Mouse (Mus musculus): ENCODE measurements around the gene Oscp1. TPM values are rescaled to one million over a fixed set of nuclear protein-coding genes. Genes with fewer than 3 reads are reported as not detected.

Oscp1 gene
- polyA plus RNA-seq, 1 experiment = 0.37 TPM

- 53% methylated on average over 3 of the region's 3 CpGs for WGBS
- TF ChIP-seq CTCF (IDR thresholded peaks at IDR 0.05; ENCODE audit: extremely low read depth, insufficient read length, insufficient replicate concordance, low read depth, low read length) = no peak
- no peak for TF ChIP-seq POLR2A (IDR thresholded peaks at IDR 0.05; ENCODE audit: low read depth, low read length)
- H3K27ac ChIP-seq (ENCODE audit: insufficient read depth, low read depth, low read length) = no peak overlapping the region
- no peaks in the 10 kb centered on the region for H3K36me3 ChIP-seq (ENCODE audit: control insufficient read depth, insufficient read depth, low read length)
- H3K4me1 ChIP-seq (ENCODE audit: control insufficient read depth, insufficient read depth, insufficient read length, low read length) = no peaks in the 10 kb centered on the region
- no peaks in the 10 kb centered on the region for H3K27me3 ChIP-seq (ENCODE audit: control insufficient read depth, insufficient read depth, low read length)
- no peak overlapping the region for H3K4me3 ChIP-seq (ENCODE audit: low read depth, low read length)
Measured at GRCm38 (mm10) chr4:126029042-126029441, 29.3 kb upstream of the Oscp1 start.

GRCm38 (mm10) chr4:126030705-126031104 is 27.7 kb upstream of the Oscp1 start:
- Histone ChIP-seq H3K4me1 (ENCODE audit: control insufficient read depth, insufficient read depth, insufficient read length, low read length) (no peaks in the 10 kb centered on the region), H3K4me3 (ENCODE audit: low read depth, low read length) (no peak overlapping the region), H3K36me3 (ENCODE audit: control insufficient read depth, insufficient read depth, low read length) (no peaks in the 10 kb centered on the region), H3K27me3 (ENCODE audit: control insufficient read depth, insufficient read depth, low read length) (no peaks in the 10 kb centered on the region), H3K27ac (ENCODE audit: insufficient read depth, low read depth, low read length) (no peak overlapping the region)
- no peak for TF ChIP-seq CTCF (IDR thresholded peaks at IDR 0.05; ENCODE audit: extremely low read depth, insufficient read length, insufficient replicate concordance, low read depth, low read length)
- TF ChIP-seq POLR2A (IDR thresholded peaks at IDR 0.05; ENCODE audit: low read depth, low read length) = no peak
- 62% methylated on average over 5 of the region's 5 CpGs for WGBS

- no peak overlapping the region for H3K4me3 ChIP-seq (ENCODE audit: low read depth, low read length)
- H3K4me1 ChIP-seq (ENCODE audit: control insufficient read depth, insufficient read depth, insufficient read length, low read length) = no peaks in the 10 kb centered on the region
- WGBS = 78% methylated on average over 5 of the region's 5 CpGs
- H3K36me3 ChIP-seq (ENCODE audit: control insufficient read depth, insufficient read depth, low read length) = no peaks in the 10 kb centered on the region
- no peak for TF ChIP-seq POLR2A (IDR thresholded peaks at IDR 0.05; ENCODE audit: low read depth, low read length)
- no peak for TF ChIP-seq CTCF (IDR thresholded peaks at IDR 0.05; ENCODE audit: extremely low read depth, insufficient read length, insufficient replicate concordance, low read depth, low read length)
- H3K27me3 ChIP-seq (ENCODE audit: control insufficient read depth, insufficient read depth, low read length) = no peaks in the 10 kb centered on the region
- H3K27ac ChIP-seq (ENCODE audit: insufficient read depth, low read depth, low read length) = no peak overlapping the region
Measured at GRCm38 (mm10) chr4:126035413-126035812, 23.0 kb upstream of the Oscp1 start.

- H3K4me1 ChIP-seq (ENCODE audit: control insufficient read depth, insufficient read depth, insufficient read length, low read length) = peaks cover 13% of the 10 kb centered on the region; the same call in 1 of the 2 replicates
- WGBS = 1% methylated on average over 56 of the region's 56 CpGs
- TF ChIP-seq CTCF (IDR thresholded peaks at IDR 0.05; ENCODE audit: extremely low read depth, insufficient read length, insufficient replicate concordance, low read depth, low read length) (no peak), POLR2A (IDR thresholded peaks at IDR 0.05; ENCODE audit: low read depth, low read length) (peak; percentile 24; the same call in 1 of the 2 replicates)
Measured at GRCm38 (mm10) chr4:126046851-126047585, 11.3 kb upstream of the Oscp1 start, which contains the start of gene Mrps15. Mrps15 (plus strand) TSS chr4:126046925.

GRCm38 (mm10) chr4:126051617-126052016 is 6.7 kb upstream of the Oscp1 start:
- TF ChIP-seq POLR2A (IDR thresholded peaks at IDR 0.05; ENCODE audit: low read depth, low read length) (no peak), CTCF (IDR thresholded peaks at IDR 0.05; ENCODE audit: extremely low read depth, insufficient read length, insufficient replicate concordance, low read depth, low read length) (no peak)
- WGBS = 66% methylated on average over 7 of the region's 7 CpGs
- Histone ChIP-seq H3K4me3 (ENCODE audit: low read depth, low read length) (no peak overlapping the region), H3K27me3 (ENCODE audit: control insufficient read depth, insufficient read depth, low read length) (no peaks in the 10 kb centered on the region), H3K27ac (ENCODE audit: insufficient read depth, low read depth, low read length) (no peak overlapping the region), H3K36me3 (ENCODE audit: control insufficient read depth, insufficient read depth, low read length) (peaks cover 30% of the 10 kb centered on the region), H3K4me1 (ENCODE audit: control insufficient read depth, insufficient read depth, insufficient read length, low read length) (peaks cover 13% of the 10 kb centered on the region; the same call in 1 of the 2 replicates)

More at GRCm38 (mm10) chr4:126046851-126047585, 11.3 kb upstream of the Oscp1 start, which contains the start of gene Mrps15:
- H3K4me3 ChIP-seq (ENCODE audit: low read depth, low read length) = peak within 1 kb of the TSS; percentile 98
- peak within 1 kb of the TSS; percentile 48 for H3K27ac ChIP-seq (ENCODE audit: insufficient read depth, low read depth, low read length)
- H3K27me3 ChIP-seq (ENCODE audit: control insufficient read depth, insufficient read depth, low read length) = no peaks in the 10 kb centered on the region
- H3K36me3 ChIP-seq (ENCODE audit: control insufficient read depth, insufficient read depth, low read length) = 0 out of 2 replicates have a peak, but pooled peaks cover 7% of the 10 kb centered on the region

- no peak overlapping the region for H3K27ac ChIP-seq (ENCODE audit: insufficient read depth, low read depth, low read length)
- WGBS = 7% methylated on average over 19 of the region's 19 CpGs
- no peak; the same call in 1 of the 2 replicates for TF ChIP-seq CTCF (IDR thresholded peaks at IDR 0.05; ENCODE audit: extremely low read depth, insufficient read length, insufficient replicate concordance, low read depth, low read length)
- no peak for TF ChIP-seq POLR2A (IDR thresholded peaks at IDR 0.05; ENCODE audit: low read depth, low read length)
- no peaks in the 10 kb centered on the region for H3K27me3 ChIP-seq (ENCODE audit: control insufficient read depth, insufficient read depth, low read length)
- H3K36me3 ChIP-seq (ENCODE audit: control insufficient read depth, insufficient read depth, low read length) = peaks cover 21% of the 10 kb centered on the region
- H3K4me1 ChIP-seq (ENCODE audit: control insufficient read depth, insufficient read depth, insufficient read length, low read length) = peaks cover 10% of the 10 kb centered on the region; the same call in 1 of the 2 replicates
- H3K4me3 ChIP-seq (ENCODE audit: low read depth, low read length) = peak overlapping the region; percentile 84
Measured at GRCm38 (mm10) chr4:126057207-126058133, 895 bp upstream of the Oscp1 start.
